Comparison of ENCODE assay signal across 16 mouse cellular contexts in the genomic region with DNA sequence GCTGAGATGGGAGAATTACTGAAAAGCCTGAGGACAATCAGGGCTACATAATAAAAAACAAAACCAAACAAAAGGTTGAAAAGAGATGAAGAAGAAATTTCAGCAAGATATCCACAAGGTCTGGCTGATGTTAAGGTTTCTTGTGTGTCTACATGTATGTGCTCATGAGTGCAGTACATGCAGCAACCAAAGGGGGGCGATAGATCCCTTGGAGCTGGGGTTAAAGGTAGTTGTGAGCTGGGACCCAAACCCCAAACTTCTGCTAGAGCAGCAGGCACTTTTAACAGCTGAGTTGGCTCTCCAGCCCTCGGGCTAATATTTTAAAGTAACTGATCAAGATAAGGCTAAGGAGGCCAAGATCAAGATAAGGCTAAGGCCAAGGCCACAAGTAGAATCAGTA. TPM values are rescaled to one million over a fixed set of nuclear protein-coding genes. Genes with fewer than 3 reads are reported as not detected.
DNase-seq lines count a peak whose midpoint lies in the region; ATAC-seq and TF ChIP-seq lines count a peak whose summit lies in the region.
"Had no signal": no experiment of that assay in that cellular context is flagged by ENCODE, and none has a peak within 500 bp of the region (broad histone marks: within the 10 kb centered on the region; RNA-seq: fewer than 3 reads in every experiment).

No protein-coding gene starts in this region.

- no peak for TF ChIP-seq POLR2A in liver, adult 2 months (IDR thresholded peaks at IDR 0.05; ENCODE audit: extremely low read depth, insufficient read depth, low read length)

- no peak for ATAC-seq in embryonic facial prominence, embryonic 15.5 days (ENCODE audit: insufficient number of reproducible peaks, low FRiP score, low TSS enrichment, low read depth)
- no peak for ATAC-seq in liver, embryonic 12.5 days
- ATAC-seq: forebrain, embryonic 13.5 days had no signal

- 63% methylated on average over 2 of the region's 2 CpGs for WGBS in embryonic facial prominence, embryonic 15.5 days
- 63% methylated on average over 2 of the region's 2 CpGs for WGBS in embryonic facial prominence, embryonic 10.5 days
- 63% methylated on average over 2 of the region's 2 CpGs for WGBS in liver, adult 2 months
- 39% methylated on average over 2 of the region's 2 CpGs for WGBS in liver, embryonic 12.5 days (ENCODE audit: insufficient replicate concordance)

- H3K27me3 ChIP-seq in embryonic facial prominence, embryonic 15.5 days, result no peaks in the 10 kb centered on the region
- H3K27me3 ChIP-seq in embryonic facial prominence, embryonic 10.5 days (replicated peaks; ENCODE audit: low read depth, poor library complexity, severe bottlenecking), result no peaks in the 10 kb centered on the region
- H3K27me3 ChIP-seq in liver, adult 2 months (ENCODE audit: control insufficient read depth, insufficient read depth, low read length), result no peaks in the 10 kb centered on the region
- H3K27me3 ChIP-seq in liver, embryonic 12.5 days (replicated peaks), result no peaks in the 10 kb centered on the region
- H3K27me3 ChIP-seq: forebrain, embryonic 13.5 days; kidney, embryonic 15.5 days; liver, embryonic 13.5 days; neural tube, embryonic 12.5 days had no signal

- no peak for DNase-seq in embryonic facial prominence, embryonic 10.5 days (ENCODE audit: low spot score)
- no peak for DNase-seq in liver, adult 2 months (ENCODE audit: extremely low read depth, low read depth, low spot score)
- DNase-seq in A20 (ENCODE audit: low read depth, low spot score), result peak; percentile 37
- peak; percentile 74 for DNase-seq in ZHBTc4 (ENCODE audit: low read depth, low spot score)
- no peak for DNase-seq in embryo, embryonic 9.5 days (ENCODE audit: extremely low spot score)
- no peak for DNase-seq in right cerebral cortex, postnatal 25 days
- DNase-seq: layer of hippocampus, postnatal 36 days; liver, embryonic 13.5 days; right cerebral cortex, postnatal 14 days had no signal

- peak; percentile 34; the same call in 1 of the 2 replicates for TF ChIP-seq CTCF in liver, adult 2 months (IDR thresholded peaks at IDR 0.05; ENCODE audit: low read depth, low read length)

- H3K4me3 ChIP-seq in embryonic facial prominence, embryonic 15.5 days (replicated peaks), result no peak overlapping the region
- H3K4me3 ChIP-seq in embryonic facial prominence, embryonic 10.5 days, result no peak overlapping the region
- H3K4me3 ChIP-seq in liver, adult 2 months (ENCODE audit: insufficient read depth, low read depth, low read length), result no peak overlapping the region
- no peak overlapping the region for H3K4me3 ChIP-seq in liver, embryonic 12.5 days
- H3K4me3 ChIP-seq: forebrain, embryonic 13.5 days; kidney, embryonic 15.5 days; liver, embryonic 13.5 days; neural tube, embryonic 12.5 days had no signal

- peaks cover 4% of the 10 kb centered on the region; the same call in 1 of the 2 replicates for H3K4me1 ChIP-seq in embryonic facial prominence, embryonic 15.5 days
- H3K4me1 ChIP-seq in embryonic facial prominence, embryonic 10.5 days, result peaks cover 4% of the 10 kb centered on the region
- H3K4me1 ChIP-seq in liver, adult 2 months (ENCODE audit: control insufficient read depth, insufficient read depth, low read length), result no peaks in the 10 kb centered on the region
- H3K4me1 ChIP-seq in liver, embryonic 12.5 days, result peaks cover 7% of the 10 kb centered on the region
- H3K4me1 ChIP-seq: forebrain, embryonic 13.5 days; kidney, embryonic 15.5 days; neural tube, embryonic 12.5 days had no signal

- H3K9ac ChIP-seq in embryonic facial prominence, embryonic 15.5 days, result no peak overlapping the region
- no peak overlapping the region for H3K9ac ChIP-seq in liver, adult 2 months (ENCODE audit: low read depth, low read length)
- no peak overlapping the region for H3K9ac ChIP-seq in liver, embryonic 12.5 days
- H3K9ac ChIP-seq: forebrain, embryonic 13.5 days; kidney, embryonic 15.5 days; liver, embryonic 13.5 days; neural tube, embryonic 12.5 days had no signal

- H3K27ac ChIP-seq in embryonic facial prominence, embryonic 15.5 days (replicated peaks), result 0 out of 2 replicates have a peak overlapping the region, but pooled peaks have one; percentile 34
- no peak overlapping the region for H3K27ac ChIP-seq in embryonic facial prominence, embryonic 10.5 days (replicated peaks)
- no peak overlapping the region for H3K27ac ChIP-seq in liver, adult 2 months (replicated peaks; ENCODE audit: insufficient read depth, low read depth, low read length)
- no peak overlapping the region for H3K27ac ChIP-seq in liver, embryonic 12.5 days
- H3K27ac ChIP-seq: forebrain, embryonic 13.5 days; kidney, embryonic 15.5 days; liver, embryonic 13.5 days; neural tube, embryonic 12.5 days had no signal

- H3K4me2 ChIP-seq in embryonic facial prominence, embryonic 15.5 days (replicated peaks), result no peak overlapping the region
- no peak overlapping the region for H3K4me2 ChIP-seq in liver, embryonic 12.5 days
- H3K4me2 ChIP-seq: forebrain, embryonic 13.5 days; kidney, embryonic 15.5 days; liver, embryonic 13.5 days; neural tube, embryonic 12.5 days had no signal

- H3K9me3 ChIP-seq in embryonic facial prominence, embryonic 15.5 days (replicated peaks), result no peaks in the 10 kb centered on the region
- no peaks in the 10 kb centered on the region for H3K9me3 ChIP-seq in embryonic facial prominence, embryonic 10.5 days
- H3K9me3 ChIP-seq in liver, embryonic 12.5 days (replicated peaks), result no peaks in the 10 kb centered on the region
- H3K9me3 ChIP-seq: forebrain, embryonic 13.5 days; kidney, embryonic 15.5 days; liver, embryonic 13.5 days; neural tube, embryonic 12.5 days had no signal

- H3K79me2 ChIP-seq in liver, adult 2 months (ENCODE audit: control insufficient read depth, insufficient read depth, low read length), result no peaks in the 10 kb centered on the region

- H3K36me3 ChIP-seq in embryonic facial prominence, embryonic 15.5 days, result peaks cover 30% of the 10 kb centered on the region
- no peaks in the 10 kb centered on the region for H3K36me3 ChIP-seq in embryonic facial prominence, embryonic 10.5 days (replicated peaks)
- peaks cover 85% of the 10 kb centered on the region for H3K36me3 ChIP-seq in liver, adult 2 months (ENCODE audit: control insufficient read depth, insufficient read depth, low read length)
- peaks cover 40% of the 10 kb centered on the region for H3K36me3 ChIP-seq in liver, embryonic 12.5 days
- H3K36me3 ChIP-seq: neural tube, embryonic 12.5 days had no signal

RNA-seq across cellular contexts. Expression of gene Tesmin, which starts 14.6 kb away (rescaled TPM):
- polyA plus RNA-seq in embryonic facial prominence, embryonic 15.5 days (2015; fragmentation: Nextera tagmentation; extraction: Ambion mirVana), result 0.47 and 0.65 TPM in 2 replicates
- 0.30 and 0.49 TPM in 2 replicates for polyA plus RNA-seq in embryonic facial prominence, embryonic 10.5 days (2016; fragmentation: Nextera tagmentation; extraction: Ambion mirVana)
- 0.46 and 0.54 TPM in 2 replicates for total RNA-seq in liver, adult 2 months (2014; rRNA removed)
- 0.31 and 0.33 TPM in 2 replicates for polyA plus RNA-seq in liver, adult 2 months (2012; rRNA removed)
- polyA plus RNA-seq in liver, embryonic 12.5 days (2016; fragmentation: Nextera tagmentation; extraction: Ambion mirVana), result 0.38 and 0.41 TPM in 2 replicates
- polyA plus RNA-seq: neural tube, embryonic 12.5 days had no signal

RNA-seq across cellular contexts. Expression of gene Gal, which starts 40.3 kb away (rescaled TPM):
- polyA plus RNA-seq in embryonic facial prominence, embryonic 15.5 days (2015; fragmentation: Nextera tagmentation; extraction: Ambion mirVana), result 1.8 and 3.8 TPM in 2 replicates
- polyA plus RNA-seq in embryonic facial prominence, embryonic 10.5 days (2016; fragmentation: Nextera tagmentation; extraction: Ambion mirVana), result 1.1 and 1.2 TPM in 2 replicates
- 0.28 TPM in 1 of 2 replicates, not detected in the other for total RNA-seq in liver, adult 2 months (2014; rRNA removed)
- polyA plus RNA-seq in liver, adult 2 months (2012; rRNA removed), result not detected in 2 replicates
- 0.19 and 0.29 TPM in 2 replicates for polyA plus RNA-seq in liver, embryonic 12.5 days (2016; fragmentation: Nextera tagmentation; extraction: Ambion mirVana)
- total RNA-seq: granulocyte monocyte progenitor cell, adult 5-6 weeks; heart, postnatal 25 days had no signal
- polyA plus RNA-seq: liver, embryonic 13.5 days had no signal

RNA-seq across cellular contexts. Expression of gene Cpt1a, which starts 51.9 kb away (rescaled TPM):
- polyA plus RNA-seq in embryonic facial prominence, embryonic 15.5 days (2015; fragmentation: Nextera tagmentation; extraction: Ambion mirVana), result 15.5 and 18.2 TPM in 2 replicates
- 4.5 and 5.7 TPM in 2 replicates for polyA plus RNA-seq in embryonic facial prominence, embryonic 10.5 days (2016; fragmentation: Nextera tagmentation; extraction: Ambion mirVana)
- 162 and 234 TPM in 2 replicates for total RNA-seq in liver, adult 2 months (2014; rRNA removed)
- 182 and 211 TPM in 2 replicates for polyA plus RNA-seq in liver, adult 2 months (2012; rRNA removed)
- 7.0 and 8.3 TPM in 2 replicates for polyA plus RNA-seq in liver, embryonic 12.5 days (2016; fragmentation: Nextera tagmentation; extraction: Ambion mirVana)

Comparison
In these comparisons a context has a peak if more than half of its experiments do, and no peak if none do; other contexts are left out.
1. DNase-seq: peak in A20 (single experiment) and ZHBTc4 (single experiment); none in embryonic facial prominence, embryonic 10.5 days (single experiment), liver, adult 2 months (single experiment), embryo, embryonic 9.5 days (single experiment) and right cerebral cortex, postnatal 25 days (single experiment).